Mouse (Mus musculus) spleen, adult 2 months (tissue): Measurements from ENCODE around the gene Lrrc55.

Source experiments
- CTCF ChIP-seq: fragments of 200-500 bp; IDR thresholded peaks from 2 replicates; pipeline ENCODE4 v1.5.1; 2011; ENCODE audit warnings: mild to moderate bottlenecking, inconsistent platforms; ENCODE audit not compliant: insufficient read depth, insufficient read length, insufficient replicate concordance; ENCODE audit errors: extremely low read depth
- POLR2A ChIP-seq: fragments of 200-500 bp; IDR thresholded peaks from 2 replicates; pipeline ENCODE4 v1.6.1; 2011; ENCODE audit warnings: low read depth, low read length, inconsistent platforms

DNA sequence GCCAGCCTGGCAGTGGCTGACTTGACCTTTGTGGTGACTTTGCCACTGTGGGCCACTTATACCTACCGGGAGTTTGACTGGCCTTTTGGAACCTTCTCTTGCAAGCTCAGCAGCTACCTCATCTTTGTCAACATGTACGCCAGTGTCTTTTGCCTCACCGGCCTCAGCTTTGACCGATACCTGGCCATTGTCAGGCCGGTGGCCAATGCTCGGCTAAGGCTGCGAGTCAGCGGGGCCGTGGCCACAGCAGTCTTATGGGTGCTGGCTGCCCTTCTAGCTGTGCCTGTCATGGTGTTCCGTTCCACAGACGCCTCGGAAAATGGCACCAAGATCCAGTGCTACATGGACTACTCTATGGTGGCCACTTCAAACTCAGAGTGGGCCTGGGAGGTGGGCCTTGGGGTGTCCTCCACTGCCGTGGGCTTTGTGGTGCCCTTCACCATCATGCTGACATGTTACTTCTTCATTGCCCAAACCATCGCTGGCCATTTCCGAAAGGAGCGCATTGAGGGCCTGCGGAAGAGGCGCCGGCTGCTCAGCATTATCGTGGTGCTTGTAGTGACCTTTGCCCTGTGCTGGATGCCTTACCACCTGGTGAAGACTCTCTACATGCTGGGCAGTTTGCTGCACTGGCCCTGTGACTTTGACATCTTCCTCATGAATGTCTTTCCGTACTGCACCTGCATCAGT is 60.0 kb downstream of the Lrrc55 start:
- TF ChIP-seq CTCF = no peak
- TF ChIP-seq POLR2A = no peak
